Mouse (Mus musculus): ENCODE measurements around the gene Dapp1. TPM values are rescaled to one million over a fixed set of nuclear protein-coding genes. Genes with fewer than 3 reads are reported as not detected.

Dapp1 gene
- total and polyA plus RNA-seq, 3 experiments = 4.0 to 6.9 (median 5.0) TPM

DNA sequence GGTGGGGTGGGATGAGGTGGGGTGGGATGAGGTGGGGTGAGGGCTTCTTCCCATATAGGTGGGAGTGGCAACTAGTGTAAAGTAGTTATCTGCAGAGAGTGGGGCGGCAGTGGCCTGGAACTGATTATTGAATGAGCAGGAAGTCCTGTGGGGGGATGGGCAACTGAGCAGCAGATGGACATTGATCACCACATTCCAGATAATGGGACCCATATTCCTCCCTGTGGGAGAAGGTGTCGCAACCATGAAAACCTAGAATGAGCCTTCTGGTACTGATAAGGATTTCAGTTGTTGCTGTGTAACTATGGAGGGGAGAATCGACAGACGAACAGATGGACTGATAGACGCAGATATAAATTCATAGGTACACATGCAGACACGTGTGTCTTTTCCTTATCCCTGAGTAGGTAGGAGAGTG, 37.6 kb downstream of the Dapp1 start:
- H3K4me3 ChIP-seq = no peak overlapping the region
- WGBS = 84% methylated on average over 6 of the region's 6 CpGs
- H3K9ac ChIP-seq (ENCODE audit: low read depth, low read length) = no peak overlapping the region
- peaks cover 3% of the 10 kb centered on the region for H3K36me3 ChIP-seq (ENCODE audit: control insufficient read depth, insufficient read depth, low read length)
- H3K27me3 ChIP-seq (ENCODE audit: control insufficient read depth, insufficient read depth, low read length) = no peaks in the 10 kb centered on the region
- intact Hi-C loops (cut with DNase I) = no loop called here
- H3K27ac ChIP-seq = no peak overlapping the region
- TF ChIP-seq POLR2A (IDR thresholded peaks at IDR 0.05; ENCODE audit: insufficient read depth, low read depth, low read length) = no peak
- no peak for TF ChIP-seq EP300 (IDR thresholded peaks at IDR 0.05; ENCODE audit: insufficient read depth, low read depth, low read length)
- TF ChIP-seq CTCF (IDR thresholded peaks at IDR 0.05) = no peak
- H3K4me1 ChIP-seq (ENCODE audit: control insufficient read depth, insufficient read depth, low read length) = peaks cover 2% of the 10 kb centered on the region
- no peaks in the 10 kb centered on the region for H3K79me2 ChIP-seq (replicated peaks; ENCODE audit: control insufficient read depth, insufficient read depth, low read length)
- no peak for DNase-seq

DNA sequence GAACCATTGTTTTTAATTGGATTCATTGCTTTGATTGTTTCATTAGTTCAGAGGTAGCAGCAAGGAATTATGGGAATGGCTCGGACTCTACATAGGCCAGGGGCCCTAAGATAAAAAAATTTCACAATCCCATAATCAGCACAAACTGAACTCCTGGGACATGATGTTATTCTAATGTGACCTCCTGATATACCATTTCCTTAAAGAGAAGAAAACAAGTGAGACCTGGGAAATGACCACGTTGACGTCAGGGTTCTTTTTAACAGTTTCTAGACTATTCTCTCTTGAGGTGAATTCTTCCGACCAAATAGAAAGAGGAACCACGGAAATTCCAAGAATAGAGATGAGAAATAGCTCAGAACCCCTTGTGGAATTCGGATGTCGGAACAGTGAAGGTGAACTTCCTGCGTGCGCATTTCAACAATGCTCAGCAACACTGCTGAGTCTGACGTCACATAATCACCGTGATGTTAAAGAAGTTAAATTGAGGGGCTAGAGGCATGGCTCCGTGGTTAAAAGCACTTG, 39.2 kb downstream of the Dapp1 start:
- intact Hi-C loops (cut with DNase I) = no loop called here
- WGBS = 55% methylated on average over 12 of the region's 12 CpGs

DNA sequence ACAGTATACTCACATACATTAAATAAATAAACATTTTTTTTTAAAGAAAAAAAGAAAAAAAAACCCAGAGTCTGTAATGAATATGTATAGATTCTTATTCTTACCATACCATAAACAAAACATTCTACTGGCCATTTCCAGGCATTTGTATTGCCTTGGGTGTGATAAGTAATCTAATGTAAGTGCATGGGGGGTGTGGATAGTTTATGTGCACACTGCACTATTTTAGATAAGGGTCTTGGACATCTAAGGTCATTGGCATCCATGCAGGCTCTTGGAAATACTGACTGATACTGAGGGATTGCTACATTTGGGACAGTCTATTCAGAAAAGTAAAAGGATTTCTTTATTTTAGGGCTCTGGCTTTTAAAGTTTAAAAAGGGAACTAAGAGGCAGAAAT, 39.8 kb downstream of the Dapp1 start:
- Histone ChIP-seq H3K36me3 (ENCODE audit: control insufficient read depth, insufficient read depth, low read length) (no peaks in the 10 kb centered on the region), H3K27me3 (ENCODE audit: control insufficient read depth, insufficient read depth, low read length) (no peaks in the 10 kb centered on the region), H3K27ac (no peak overlapping the region; the same call in 1 of the 2 replicates), H3K4me3 (no peak overlapping the region), H3K9ac (ENCODE audit: low read depth, low read length) (no peak overlapping the region), H3K4me1 (ENCODE audit: control insufficient read depth, insufficient read depth, low read length) (no peaks in the 10 kb centered on the region; the same call in 1 of the 2 replicates), H3K79me2 (replicated peaks; ENCODE audit: control insufficient read depth, insufficient read depth, low read length) (no peaks in the 10 kb centered on the region)
- TF ChIP-seq POLR2A (IDR thresholded peaks at IDR 0.05; ENCODE audit: insufficient read depth, low read depth, low read length) (no peak), CTCF (IDR thresholded peaks at IDR 0.05) (no peak), EP300 (IDR thresholded peaks at IDR 0.05; ENCODE audit: insufficient read depth, low read depth, low read length) (no peak)
- DNase-seq = no peak
- intact Hi-C loops (cut with DNase I) = no loop called here

More for the DNA sequence above, 39.2 kb downstream of the Dapp1 start:
- Histone ChIP-seq H3K27ac (no peak overlapping the region), H3K4me1 (ENCODE audit: control insufficient read depth, insufficient read depth, low read length) (no peaks in the 10 kb centered on the region; the same call in 1 of the 2 replicates), H3K79me2 (replicated peaks; ENCODE audit: control insufficient read depth, insufficient read depth, low read length) (no peaks in the 10 kb centered on the region), H3K36me3 (ENCODE audit: control insufficient read depth, insufficient read depth, low read length) (no peaks in the 10 kb centered on the region), H3K9ac (ENCODE audit: low read depth, low read length) (no peak overlapping the region), H3K4me3 (no peak overlapping the region), H3K27me3 (ENCODE audit: control insufficient read depth, insufficient read depth, low read length) (no peaks in the 10 kb centered on the region)
- no peak for TF ChIP-seq EP300 (IDR thresholded peaks at IDR 0.05; ENCODE audit: insufficient read depth, low read depth, low read length)
- no peak for TF ChIP-seq POLR2A (IDR thresholded peaks at IDR 0.05; ENCODE audit: insufficient read depth, low read depth, low read length)
- TF ChIP-seq CTCF (IDR thresholded peaks at IDR 0.05) = no peak
- DNase-seq = no peak

DNA sequence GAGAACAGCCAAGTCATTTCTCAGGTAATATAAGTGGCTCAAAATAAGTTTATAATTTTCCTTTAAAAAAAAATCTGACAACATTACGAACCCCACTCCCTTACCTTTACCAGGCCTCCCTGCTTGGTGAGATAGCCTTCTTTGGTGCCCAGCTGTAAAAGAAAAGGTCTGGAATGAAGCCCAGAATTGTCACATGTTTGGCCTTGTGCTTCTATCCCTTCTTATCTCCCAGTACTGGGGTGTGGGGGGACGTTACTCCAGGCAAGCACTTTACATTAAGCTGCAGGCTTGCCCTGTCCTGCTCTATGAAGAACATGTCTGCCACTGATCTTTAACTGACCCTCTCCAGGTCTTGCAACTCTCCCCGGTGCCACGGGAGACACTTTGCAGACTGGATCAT, 40.6 kb downstream of the Dapp1 start:
- Histone ChIP-seq H3K4me3 (no peak overlapping the region), H3K27ac (peak overlapping the region; percentile 65), H3K4me1 (ENCODE audit: control insufficient read depth, insufficient read depth, low read length) (no peaks in the 10 kb centered on the region), H3K79me2 (replicated peaks; ENCODE audit: control insufficient read depth, insufficient read depth, low read length) (no peaks in the 10 kb centered on the region), H3K27me3 (ENCODE audit: control insufficient read depth, insufficient read depth, low read length) (no peaks in the 10 kb centered on the region), H3K36me3 (ENCODE audit: control insufficient read depth, insufficient read depth, low read length) (no peaks in the 10 kb centered on the region), H3K9ac (ENCODE audit: low read depth, low read length) (peak overlapping the region; percentile 23; the same call in 1 of the 2 replicates)
- intact Hi-C loops (cut with DNase I) = no loop called here
- TF ChIP-seq POLR2A (IDR thresholded peaks at IDR 0.05; ENCODE audit: insufficient read depth, low read depth, low read length) (0 out of 2 replicates have a peak, but pooled peaks have one; percentile 22), CTCF (IDR thresholded peaks at IDR 0.05) (no peak), EP300 (IDR thresholded peaks at IDR 0.05; ENCODE audit: insufficient read depth, low read depth, low read length) (0 out of 2 replicates have a peak, but pooled peaks have one; percentile 16)
- 25% methylated on average over 4 of the region's 4 CpGs for WGBS
- peak; percentile 39 to 64 for DNase-seq

DNA sequence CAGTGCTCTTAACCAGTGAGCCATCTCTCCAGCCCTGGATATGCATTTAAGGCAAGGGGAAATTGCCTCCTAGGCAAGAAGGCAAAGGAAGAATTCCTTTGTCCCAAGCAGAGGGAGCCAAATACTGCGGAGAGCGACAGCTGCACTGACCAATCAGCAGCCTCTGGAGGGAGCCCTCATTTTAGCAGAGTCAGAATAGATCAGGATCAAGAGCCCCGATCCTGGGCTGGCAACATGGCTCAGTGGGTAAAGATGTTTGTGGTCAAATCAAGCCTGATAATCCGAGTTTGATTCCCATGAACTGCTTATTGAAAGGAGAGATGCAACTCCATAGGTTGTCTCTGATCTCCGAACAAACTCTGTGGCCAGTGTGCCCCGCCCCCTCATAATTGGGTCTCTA, 42.7 kb downstream of the Dapp1 start:
- Histone ChIP-seq H3K36me3 (ENCODE audit: control insufficient read depth, insufficient read depth, low read length) (no peaks in the 10 kb centered on the region), H3K79me2 (replicated peaks; ENCODE audit: control insufficient read depth, insufficient read depth, low read length) (no peaks in the 10 kb centered on the region), H3K9ac (ENCODE audit: low read depth, low read length) (no peak overlapping the region), H3K27me3 (ENCODE audit: control insufficient read depth, insufficient read depth, low read length) (no peaks in the 10 kb centered on the region), H3K4me3 (no peak overlapping the region), H3K4me1 (ENCODE audit: control insufficient read depth, insufficient read depth, low read length) (no peaks in the 10 kb centered on the region), H3K27ac (no peak overlapping the region)
- intact Hi-C loops (cut with DNase I) = loop anchor here (5.0 kb wide), 2 partner anchors 54 to 209 kb away; no protein-coding TSS in a partner anchor
- WGBS = 38% methylated on average over 6 of the region's 6 CpGs
- DNase-seq = peak; percentile 53 to 59
- TF ChIP-seq EP300 (IDR thresholded peaks at IDR 0.05; ENCODE audit: insufficient read depth, low read depth, low read length) = no peak
- TF ChIP-seq CTCF (IDR thresholded peaks at IDR 0.05) = peak; percentile 45

DNA sequence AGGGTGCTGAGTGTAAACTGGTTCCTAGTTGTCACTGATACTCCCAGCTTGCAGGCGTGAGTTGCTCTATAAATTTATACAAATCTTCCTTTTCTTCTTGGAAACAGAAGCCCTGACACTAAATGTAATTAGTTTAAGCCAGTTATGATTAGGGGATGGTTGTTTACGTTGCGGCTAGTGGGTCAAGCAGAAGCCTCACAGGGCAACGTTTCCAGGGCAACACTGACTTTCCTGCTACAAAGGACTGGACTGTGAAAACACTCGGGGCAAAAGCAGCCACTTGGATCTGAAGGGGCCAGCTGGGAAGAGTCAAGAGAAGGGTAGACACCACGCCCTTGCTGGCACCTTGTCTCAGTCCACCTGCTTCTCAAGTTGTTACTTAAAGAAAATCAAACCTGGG, 44.8 kb downstream of the Dapp1 start:
- no peak for DNase-seq
- 56% methylated on average over 6 of the region's 6 CpGs for WGBS
- H3K79me2 ChIP-seq (replicated peaks; ENCODE audit: control insufficient read depth, insufficient read depth, low read length) = no peaks in the 10 kb centered on the region
- H3K9ac ChIP-seq (ENCODE audit: low read depth, low read length) = no peak overlapping the region
- no peak overlapping the region for H3K4me3 ChIP-seq
- no peaks in the 10 kb centered on the region for H3K4me1 ChIP-seq (ENCODE audit: control insufficient read depth, insufficient read depth, low read length)
- TF ChIP-seq CTCF (IDR thresholded peaks at IDR 0.05) (no peak), POLR2A (IDR thresholded peaks at IDR 0.05; ENCODE audit: insufficient read depth, low read depth, low read length) (no peak), EP300 (IDR thresholded peaks at IDR 0.05; ENCODE audit: insufficient read depth, low read depth, low read length) (no peak)
- no peak overlapping the region for H3K27ac ChIP-seq
- H3K36me3 ChIP-seq (ENCODE audit: control insufficient read depth, insufficient read depth, low read length) = no peaks in the 10 kb centered on the region
- no peaks in the 10 kb centered on the region for H3K27me3 ChIP-seq (ENCODE audit: control insufficient read depth, insufficient read depth, low read length)
- intact Hi-C loops (cut with DNase I) = loop anchor here (5.0 kb wide), 2 partner anchors 56 to 211 kb away; no protein-coding TSS in a partner anchor
